Mouse (Mus musculus): ENCODE data around the gene 2410137M14Rik. TPM values are rescaled to one million over a fixed set of nuclear protein-coding genes. Genes with fewer than 3 reads are reported as not detected.

The 2410137M14Rik gene
- polyA plus RNA-seq, 1 experiment: not detected

- H3K4me1 ChIP-seq: peaks cover 9% of the 10 kb centered on the region
- H3K27me3 ChIP-seq (replicated peaks): peaks cover 59% of the 10 kb centered on the region
- no peak for TF ChIP-seq GATA1 (IDR thresholded peaks at IDR 0.05; ENCODE audit: borderline replicate concordance, low read length)
- TF ChIP-seq FLI1 (IDR thresholded peaks at IDR 0.05; ENCODE audit: low read length): no peak
- H3K36me3 ChIP-seq (replicated peaks; ENCODE audit: low read length): no peaks in the 10 kb centered on the region
- H3K9me3 ChIP-seq: peaks cover 8% of the 10 kb centered on the region; the same call in 1 of the 2 replicates
- H3K4me3 ChIP-seq (replicated peaks): no peak overlapping the region
These were observed 43.0 kb downstream of the 2410137M14Rik start for GRCm38 (mm10) chr17:36938056-36938455.

DNA sequence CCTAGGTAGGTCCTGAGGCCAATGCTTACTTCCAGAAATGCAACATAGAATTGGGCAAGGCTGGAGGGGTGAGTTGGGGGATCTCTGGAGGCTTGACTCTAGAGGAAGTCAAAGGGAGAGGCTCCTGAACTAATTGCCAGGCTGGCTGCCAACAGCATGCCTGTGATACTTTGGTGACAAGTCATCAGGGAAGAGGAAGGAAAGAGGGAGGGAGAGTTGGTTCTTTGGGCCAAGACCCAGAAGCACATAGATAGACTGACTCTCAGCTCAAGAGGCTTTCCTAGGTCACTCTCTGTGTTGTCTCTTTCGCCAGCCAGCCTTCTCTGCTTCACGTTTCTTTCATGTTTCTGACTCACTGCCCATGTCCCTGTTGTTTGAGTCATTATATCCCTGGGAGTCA is 49.2 kb downstream of the 2410137M14Rik start:
- Histone ChIP-seq H3K36me3 (replicated peaks; ENCODE audit: low read length) (no peaks in the 10 kb centered on the region), H3K9me3 (no peaks in the 10 kb centered on the region), H3K4me3 (replicated peaks) (no peak overlapping the region), H3K27me3 (replicated peaks) (peaks cover 37% of the 10 kb centered on the region), H3K4me1 (peaks cover 11% of the 10 kb centered on the region)
- TF ChIP-seq GATA1 (IDR thresholded peaks at IDR 0.05; ENCODE audit: borderline replicate concordance, low read length) (no peak), FLI1 (IDR thresholded peaks at IDR 0.05; ENCODE audit: low read length) (no peak)

DNA sequence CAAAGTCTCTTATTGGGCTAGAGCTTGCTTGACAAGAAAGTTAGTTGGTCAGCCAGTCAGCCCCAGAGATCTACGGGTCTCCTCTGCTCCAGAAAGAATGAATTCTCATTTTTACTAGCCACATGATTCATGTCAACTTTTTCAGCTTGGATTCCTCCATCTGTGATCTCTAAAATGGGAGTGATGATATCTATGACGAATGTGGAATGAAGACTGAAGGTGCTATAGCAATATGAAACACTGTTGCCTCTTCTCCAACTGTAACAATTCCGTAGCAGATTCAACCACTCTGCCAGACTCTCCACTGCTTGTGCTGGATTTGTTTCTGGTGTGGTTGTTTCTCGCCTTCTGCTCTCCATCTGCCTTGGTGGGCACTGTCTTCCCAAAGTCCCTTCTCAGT is 49.9 kb downstream of the 2410137M14Rik start:
- H3K27me3 ChIP-seq (replicated peaks): peaks cover 31% of the 10 kb centered on the region
- H3K9me3 ChIP-seq: no peaks in the 10 kb centered on the region
- TF ChIP-seq GATA1 (IDR thresholded peaks at IDR 0.05; ENCODE audit: borderline replicate concordance, low read length) (no peak), FLI1 (IDR thresholded peaks at IDR 0.05; ENCODE audit: low read length) (no peak)
- H3K36me3 ChIP-seq (replicated peaks; ENCODE audit: low read length): no peaks in the 10 kb centered on the region
- H3K4me3 ChIP-seq (replicated peaks): no peak overlapping the region
- peaks cover 11% of the 10 kb centered on the region for H3K4me1 ChIP-seq

DNA sequence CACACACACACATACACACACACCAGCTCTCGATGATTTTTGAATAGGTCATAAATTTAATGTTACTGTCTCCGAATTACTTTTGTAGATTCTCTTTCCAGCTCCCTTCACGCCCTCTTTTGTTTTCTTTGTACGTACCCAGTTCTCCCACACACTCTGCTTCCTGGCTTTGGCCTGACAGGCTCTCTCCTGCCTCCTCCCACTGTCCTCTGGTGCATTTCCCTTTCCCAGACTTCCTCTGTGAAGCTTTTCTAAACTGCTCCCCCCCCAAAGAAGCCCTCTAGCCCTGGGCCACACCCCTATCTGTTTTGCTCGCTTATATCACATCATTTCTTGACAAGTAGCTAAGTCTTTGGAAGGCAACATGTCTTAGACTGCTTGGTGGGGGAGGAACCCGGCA is 50.8 kb downstream of the 2410137M14Rik start:
- H3K4me1 ChIP-seq: peaks cover 11% of the 10 kb centered on the region
- TF ChIP-seq GATA1 (IDR thresholded peaks at IDR 0.05; ENCODE audit: borderline replicate concordance, low read length) (no peak), FLI1 (IDR thresholded peaks at IDR 0.05; ENCODE audit: low read length) (no peak)

GRCm38 (mm10) chr17:36929236-36929932 is 51.7 kb downstream of the 2410137M14Rik start:
- H3K4me1 ChIP-seq: peaks cover 11% of the 10 kb centered on the region
- H3K4me3 ChIP-seq (replicated peaks): no peak overlapping the region
- H3K36me3 ChIP-seq (replicated peaks; ENCODE audit: low read length): no peaks in the 10 kb centered on the region
- no peaks in the 10 kb centered on the region; the same call in 1 of the 2 replicates for H3K9me3 ChIP-seq
- TF ChIP-seq FLI1 (IDR thresholded peaks at IDR 0.05; ENCODE audit: low read length) (no peak), GATA1 (IDR thresholded peaks at IDR 0.05; ENCODE audit: borderline replicate concordance, low read length) (no peak)
- peaks cover 31% of the 10 kb centered on the region for H3K27me3 ChIP-seq (replicated peaks)

More for the DNA sequence above, 50.8 kb downstream of the 2410137M14Rik start:
- Histone ChIP-seq H3K4me3 (replicated peaks) (no peak overlapping the region), H3K27me3 (replicated peaks) (peaks cover 31% of the 10 kb centered on the region), H3K36me3 (replicated peaks; ENCODE audit: low read length) (no peaks in the 10 kb centered on the region), H3K9me3 (no peaks in the 10 kb centered on the region; the same call in 1 of the 2 replicates)

Other genes starting within 250 kb of the 2410137M14Rik start
- not detected in 2 replicates for gene H2-M10.5, start 208.3 kb downstream of the 2410137M14Rik start, polyA plus RNA-seq (2012; ENCODE audit: insufficient read depth, low replicate concordance)
- gene H2-M10.6, start 169.1 kb downstream of the 2410137M14Rik start, polyA plus RNA-seq (2012; ENCODE audit: insufficient read depth, low replicate concordance): not detected in 2 replicates
- gene Trim26, start 144.1 kb downstream of the 2410137M14Rik start, polyA plus RNA-seq (2012; ENCODE audit: insufficient read depth, low replicate concordance): 2.1 and 17.7 TPM in 2 replicates
- not detected in 2 replicates for gene Trim15, start 114.0 kb downstream of the 2410137M14Rik start, polyA plus RNA-seq (2012; ENCODE audit: insufficient read depth, low replicate concordance)
- 0.27 TPM in 1 of 2 replicates, not detected in the other for gene Trim10, start 111.7 kb downstream of the 2410137M14Rik start, polyA plus RNA-seq (2012; ENCODE audit: insufficient read depth, low replicate concordance)
- gene Trim40, start 91.1 kb downstream of the 2410137M14Rik start, polyA plus RNA-seq (2012; ENCODE audit: insufficient read depth, low replicate concordance): not detected in 2 replicates
- gene Trim31, start 83.1 kb downstream of the 2410137M14Rik start, polyA plus RNA-seq (2012; ENCODE audit: insufficient read depth, low replicate concordance): not detected in 2 replicates
- gene Rnf39, start 38.3 kb downstream of the 2410137M14Rik start, polyA plus RNA-seq (2012; ENCODE audit: insufficient read depth, low replicate concordance): not detected in 2 replicates
- gene Ppp1r11, start 29.5 kb downstream of the 2410137M14Rik start, polyA plus RNA-seq (2012; ENCODE audit: insufficient read depth, low replicate concordance): 504 and 1,093 TPM in 2 replicates
- gene Znrd1, start 22.7 kb downstream of the 2410137M14Rik start, polyA plus RNA-seq (2012; ENCODE audit: insufficient read depth, low replicate concordance): 2.1 and 2.6 TPM in 2 replicates
- gene Znrd1as, start 22.6 kb downstream of the 2410137M14Rik start, polyA plus RNA-seq (2012; ENCODE audit: insufficient read depth, low replicate concordance): 0.85 TPM in 1 of 2 replicates, not detected in the other
- gene H2-M5, start 8.3 kb upstream of the 2410137M14Rik start, polyA plus RNA-seq (2012; ENCODE audit: insufficient read depth, low replicate concordance): not detected in 2 replicates
- gene Zfp57, start 19.9 kb upstream of the 2410137M14Rik start, polyA plus RNA-seq (2012; ENCODE audit: insufficient read depth, low replicate concordance): 3.5 TPM in 1 of 2 replicates, not detected in the other
- gene Mog, start 42.2 kb upstream of the 2410137M14Rik start, polyA plus RNA-seq (2012; ENCODE audit: insufficient read depth, low replicate concordance): not detected in 2 replicates
- 1.6 and 1.7 TPM in 2 replicates for gene Gabbr1, start 64.7 kb upstream of the 2410137M14Rik start, polyA plus RNA-seq (2012; ENCODE audit: insufficient read depth, low replicate concordance)
- not detected in 2 replicates for gene Olfr90, start 107.3 kb upstream of the 2410137M14Rik start, polyA plus RNA-seq (2012; ENCODE audit: insufficient read depth, low replicate concordance)
- gene Olfr91, start 117.0 kb upstream of the 2410137M14Rik start, polyA plus RNA-seq (2012; ENCODE audit: insufficient read depth, low replicate concordance): not detected in 2 replicates
- not detected in 2 replicates for gene Olfr92, start 138.9 kb upstream of the 2410137M14Rik start, polyA plus RNA-seq (2012; ENCODE audit: insufficient read depth, low replicate concordance)
- gene Olfr93, start 180.3 kb upstream of the 2410137M14Rik start, polyA plus RNA-seq (2012; ENCODE audit: insufficient read depth, low replicate concordance): not detected in 2 replicates
- not detected in 2 replicates for gene Ubd, start 212.7 kb upstream of the 2410137M14Rik start, polyA plus RNA-seq (2012; ENCODE audit: insufficient read depth, low replicate concordance)
- not detected in 2 replicates for gene Olfr94, start 219.8 kb upstream of the 2410137M14Rik start, polyA plus RNA-seq (2012; ENCODE audit: insufficient read depth, low replicate concordance)
- not detected in 2 replicates for gene Olfr95, start 231.9 kb upstream of the 2410137M14Rik start, polyA plus RNA-seq (2012; ENCODE audit: insufficient read depth, low replicate concordance)
- gene Olfr96, start 238.9 kb upstream of the 2410137M14Rik start, polyA plus RNA-seq (2012; ENCODE audit: insufficient read depth, low replicate concordance): not detected in 2 replicates